Mouse (Mus musculus): ENCODE data around the gene Zfp541. TPM values are rescaled to one million over a fixed set of nuclear protein-coding genes. Genes with fewer than 3 reads are reported as not detected.

Zfp541 gene
- total and polyA plus RNA-seq, 3 experiments = 0.01 TPM; not detected in 2

GRCm38 (mm10) chr7:16039363-16039762, 22.3 kb upstream of the Zfp541 start:
- no peaks in the 10 kb centered on the region for H3K27me3 ChIP-seq (ENCODE audit: control insufficient read depth in 1 of 2, insufficient read depth in 2 of 2, low read length in 2 of 2)
- no peak overlapping the region; a peak in 1 of 4 replicates for H3K4me3 ChIP-seq (ENCODE audit: control insufficient read depth in 1 of 2, insufficient read depth in 1 of 2, low read depth in 2 of 2, low read length in 2 of 2)
- H3K9me3 ChIP-seq (replicated peaks; ENCODE audit: insufficient read depth, low read length) = no peaks in the 10 kb centered on the region
- H3K27ac ChIP-seq (ENCODE audit: control insufficient read depth, low read depth, low read length) = peak overlapping the region; percentile 87
- TF ChIP-seq MAX (IDR thresholded peaks at IDR 0.05; ENCODE audit: low read length) (peak; percentile 14; the same call in 1 of the 2 replicates), ETS1 (IDR thresholded peaks at IDR 0.05; ENCODE audit: low read depth, low read length) (peak; percentile 24; the same call in 1 of the 2 replicates), POLR2AphosphoS5 (IDR thresholded peaks at IDR 0.05; ENCODE audit: borderline replicate concordance, low read depth, low read length) (no peak), BHLHE40 (IDR thresholded peaks at IDR 0.05; ENCODE audit: borderline replicate concordance, low read depth, low read length) (peak; percentile 54; the same call in 1 of the 2 replicates), RCOR1 (IDR thresholded peaks at IDR 0.05; ENCODE audit: low read depth, low read length) (peak; percentile 15; the same call in 1 of the 2 replicates), ZKSCAN1 (IDR thresholded peaks at IDR 0.05; ENCODE audit: low read depth, low read length) (no peak), EP300 (IDR thresholded peaks at IDR 0.05; ENCODE audit: low read depth in 1 of 2, low read length in 2 of 2) (peak; percentile 60 to 73), MXI1 (IDR thresholded peaks at IDR 0.05; ENCODE audit: low read depth, low read length) (peak; percentile 28; the same call in 1 of the 2 replicates), TCF12 (IDR thresholded peaks at IDR 0.05; ENCODE audit: low read depth, low read length) (peak; percentile 56), POLR2A (IDR thresholded peaks at IDR 0.05; ENCODE audit: control insufficient read depth in 1 of 2, insufficient read depth in 1 of 2, low read depth in 1 of 2, low read length in 2 of 2, poor library complexity in 1 of 2) (peak in 1 of 2 experiments; percentile 37; a peak in 1 of 4 replicates), GATA1 (IDR thresholded peaks at IDR 0.05; ENCODE audit: low read depth, low read length) (peak; percentile 56), TBP (IDR thresholded peaks at IDR 0.05; ENCODE audit: low read depth, low read length) (0 out of 2 replicates have a peak, but pooled peaks have one; percentile 26), ZC3H11A (IDR thresholded peaks at IDR 0.05; ENCODE audit: low read depth, low read length) (no peak), TAL1 (IDR thresholded peaks at IDR 0.05; ENCODE audit: low read length) (0 out of 2 replicates have a peak, but pooled peaks have one; percentile 25)
- H3K36me3 ChIP-seq (ENCODE audit: control insufficient read depth in 1 of 2, insufficient read depth in 2 of 2, low read length in 2 of 2) = peaks cover 0 to 23% of the 10 kb centered on the region in 2 experiments; a peak in 2 of 4 replicates
- peak; percentile 75 for DNase-seq (ENCODE audit: low read depth, low spot score)
- H3K9ac ChIP-seq (ENCODE audit: control insufficient read depth, low read depth, low read length, poor library complexity, severe bottlenecking) = peak overlapping the region; percentile 51
- peaks cover 26% of the 10 kb centered on the region for H3K79me2 ChIP-seq (ENCODE audit: control insufficient read depth, insufficient read depth, low read length, poor library complexity)
- H3K4me1 ChIP-seq (ENCODE audit: control insufficient read depth in 1 of 2, insufficient read depth in 2 of 2, low read length in 2 of 2) = peaks cover 6 to 36% of the 10 kb centered on the region in 2 experiments; a peak in 3 of 4 replicates

- Histone ChIP-seq H3K4me3 (ENCODE audit: control insufficient read depth in 1 of 2, insufficient read depth in 1 of 2, low read depth in 2 of 2, low read length in 2 of 2) (no peak overlapping the region), H3K9ac (ENCODE audit: control insufficient read depth, low read depth, low read length, poor library complexity, severe bottlenecking) (no peak overlapping the region), H3K36me3 (ENCODE audit: control insufficient read depth in 1 of 2, insufficient read depth in 2 of 2, low read length in 2 of 2) (peaks cover 0 to 24% of the 10 kb centered on the region in 2 experiments; a peak in 2 of 4 replicates), H3K9me3 (replicated peaks; ENCODE audit: insufficient read depth, low read length) (no peaks in the 10 kb centered on the region), H3K27ac (ENCODE audit: control insufficient read depth, low read depth, low read length) (no peak overlapping the region), H3K27me3 (ENCODE audit: control insufficient read depth in 1 of 2, insufficient read depth in 2 of 2, low read length in 2 of 2) (no peaks in the 10 kb centered on the region), H3K4me1 (ENCODE audit: control insufficient read depth in 1 of 2, insufficient read depth in 2 of 2, low read length in 2 of 2) (peaks cover 9 to 47% of the 10 kb centered on the region in 2 experiments), H3K79me2 (ENCODE audit: control insufficient read depth, insufficient read depth, low read length, poor library complexity) (peaks cover 34% of the 10 kb centered on the region)
- DNase-seq (ENCODE audit: low read depth, low spot score) = no peak
- TF ChIP-seq TCF12 (IDR thresholded peaks at IDR 0.05; ENCODE audit: low read depth, low read length) (no peak), NRF1 (IDR thresholded peaks at IDR 0.05; ENCODE audit: insufficient read depth, low read depth, low read length, poor library complexity, severe bottlenecking) (no peak), MEF2A (IDR thresholded peaks at IDR 0.05; ENCODE audit: extremely low read depth, insufficient replicate concordance, low read depth, low read length, poor library complexity, severe bottlenecking) (no peak), CHD2 (IDR thresholded peaks at IDR 0.05; ENCODE audit: low read length) (no peak), TBP (IDR thresholded peaks at IDR 0.05; ENCODE audit: low read depth, low read length) (no peak), MYB (IDR thresholded peaks at IDR 0.05; ENCODE audit: low read depth, low read length) (no peak), MYC (IDR thresholded peaks at IDR 0.05; ENCODE audit: low read depth, low read length) (no peak), UBTF (IDR thresholded peaks at IDR 0.05; ENCODE audit: borderline replicate concordance, insufficient read depth, low read depth, low read length) (no peak), RCOR1 (IDR thresholded peaks at IDR 0.05; ENCODE audit: low read depth, low read length) (no peak), POLR2AphosphoS5 (IDR thresholded peaks at IDR 0.05; ENCODE audit: borderline replicate concordance, low read depth, low read length) (no peak), SIN3A (IDR thresholded peaks at IDR 0.05; ENCODE audit: low read length) (no peak), HCFC1 (IDR thresholded peaks at IDR 0.05; ENCODE audit: low read depth, low read length) (no peak), POLR2AphosphoS2 (IDR thresholded peaks at IDR 0.05; ENCODE audit: low read length) (no peak), NELFE (IDR thresholded peaks at IDR 0.05; ENCODE audit: low read depth, low read length) (no peak), CTCF (IDR thresholded peaks at IDR 0.05 in 2 of 3, conservative IDR thresholded peaks at IDR 0.05 in 1 of 3; ENCODE audit: control insufficient read depth in 1 of 3, insufficient read depth in 1 of 3, low read depth in 2 of 3, low read length in 3 of 3, poor library complexity in 1 of 3, severe bottlenecking in 1 of 3) (no peak)
Measured at GRCm38 (mm10) chr7:16041208-16041607, 20.4 kb upstream of the Zfp541 start.
